26 mouse cellular contexts compared by ENCODE assay signal in genomic region chr10:115011911-115012310, GRCm38 (mm10).
"Had no signal": no experiment of that assay in that cellular context is flagged by ENCODE, and none has a peak within 500 bp of the region (broad histone marks: within the 10 kb centered on the region; RNA-seq: fewer than 3 reads in every experiment).

No protein-coding gene starts in this region.

- DNase-seq: gastrocnemius, adult 2 months; gastrocnemius, postnatal 10 days; gastrocnemius, postnatal 25 days; heart, adult 18-20 months; heart, postnatal 10 days; heart, postnatal 4 days; kidney, adult 18-20 months; kidney, adult 8-10 months; kidney, postnatal 10 days; kidney, postnatal 25 days; kidney, postnatal 4 days; liver; liver, embryonic 13.5 days had no signal

- H3K9me3 ChIP-seq: heart, embryonic 10.5 days; heart, embryonic 12.5 days; hindbrain, embryonic 10.5 days; hindbrain, embryonic 12.5 days; intestine, embryonic 15.5 days; limb, embryonic 10.5 days; limb, embryonic 12.5 days had no signal

- H3K4me1 ChIP-seq: heart, embryonic 10.5 days; heart, embryonic 12.5 days; hindbrain, embryonic 10.5 days; hindbrain, embryonic 12.5 days; intestine, embryonic 15.5 days; liver, embryonic 13.5 days had no signal

- H3K9ac ChIP-seq: heart, embryonic 12.5 days; hindbrain, embryonic 12.5 days; hindbrain, embryonic 14.5 days; intestine, embryonic 15.5 days; limb, embryonic 12.5 days; liver, embryonic 13.5 days had no signal

- ATAC-seq: inflammation-experienced regulatory T-cells, adult 6 months; intestine, embryonic 15.5 days; intestine, postnatal 0 days had no signal

- H3K27ac ChIP-seq: gastrocnemius, adult 2 months; heart, embryonic 10.5 days; hindbrain, embryonic 10.5 days; hindbrain, embryonic 12.5 days; intestine, embryonic 15.5 days; left cerebral cortex, adult 2 months; limb, embryonic 10.5 days; limb, embryonic 12.5 days; liver, embryonic 13.5 days had no signal

- H3K27me3 ChIP-seq: heart, embryonic 12.5 days; hindbrain, embryonic 12.5 days; intestine, embryonic 15.5 days; limb, embryonic 12.5 days; liver, embryonic 13.5 days had no signal

- H3K4me2 ChIP-seq: heart, embryonic 12.5 days; hindbrain, embryonic 12.5 days; hindbrain, embryonic 14.5 days; intestine, embryonic 15.5 days; limb, embryonic 12.5 days; liver, embryonic 11.5 days; liver, embryonic 13.5 days had no signal

- H3K4me3 ChIP-seq: gastrocnemius, adult 2 months; heart, embryonic 10.5 days; heart, embryonic 12.5 days; hindbrain, embryonic 10.5 days; hindbrain, embryonic 12.5 days; intestine, embryonic 15.5 days; layer of hippocampus, adult 2 months; left cerebral cortex, adult 2 months; limb, embryonic 10.5 days; limb, embryonic 12.5 days; liver, embryonic 13.5 days had no signal

- H3K36me3 ChIP-seq: heart, embryonic 10.5 days; heart, embryonic 12.5 days; hindbrain, embryonic 10.5 days; hindbrain, embryonic 12.5 days; intestine, embryonic 15.5 days; limb, embryonic 10.5 days; limb, embryonic 12.5 days; liver, embryonic 13.5 days had no signal
